Mouse (Mus musculus) heart, embryonic 13.5 days (tissue): ENCODE data around the gene 4930453N24Rik. TPM values are rescaled to one million over a fixed set of nuclear protein-coding genes. Genes with fewer than 3 reads are reported as not detected.

ENCODE experiments used
- ATAC-seq: fragments of 200-750 bp; cut with Nextera tagmentation; 2 replicates; pipeline ENCODE4 v1.8.0; 2017; ENCODE audit warnings: moderate TSS enrichment; ENCODE audit not compliant: insufficient number of reproducible peaks, low FRiP score, low TSS enrichment; ENCODE audit errors: extremely low read depth
- H3K27ac ChIP-seq: fragments of 300-500 bp; sonication (generic); replicated peaks from 2 replicates; pipeline ENCODE4 v1.5.1; 2015; ENCODE audit warnings: moderate library complexity, mild to moderate bottlenecking, inconsistent platforms
- H3K27me3 ChIP-seq: fragments of 300-500 bp; sonication (generic); replicated peaks from 2 replicates; pipeline ENCODE4 v1.6.1; 2015; ENCODE audit warnings: mild to moderate bottlenecking, inconsistent platforms
- H3K36me3 ChIP-seq: fragments of 300-500 bp; sonication (generic); 2 replicates; pipeline ENCODE4 v1.6.1; 2015; ENCODE audit warnings: mild to moderate bottlenecking, inconsistent platforms
- H3K4me1 ChIP-seq: fragments of 300-500 bp; sonication (generic); 2 replicates; pipeline ENCODE4 v1.6.1; 2015; ENCODE audit warnings: inconsistent platforms
- H3K4me2 ChIP-seq: fragments of 300-500 bp; sonication (generic); 2 replicates; pipeline ENCODE4 v1.6.1; 2015; ENCODE audit warnings: inconsistent platforms, mild to moderate bottlenecking, moderate library complexity
- H3K4me3 ChIP-seq: fragments of 300-500 bp; sonication (generic); 2 replicates; pipeline ENCODE4 v1.5.1; 2015; ENCODE audit warnings: moderate library complexity, mild to moderate bottlenecking, inconsistent platforms
- H3K9ac ChIP-seq: fragments of 300-500 bp; sonication (generic); 2 replicates; pipeline ENCODE4 v1.6.1; 2015; ENCODE audit warnings: inconsistent platforms, mild to moderate bottlenecking, moderate library complexity
- H3K9me3 ChIP-seq: fragments of 300-500 bp; sonication (generic); 2 replicates; pipeline ENCODE4 v1.6.1; 2016; ENCODE audit warnings: inconsistent platforms
- WGBS: fragments of 180-500 bp; shearing (Covaris S2); methylation state at CpG from one replicate; pipeline ENCODE4 v1.1.7; 2015; ENCODE audit warnings: mixed read lengths; 5-methylcytosine and 5-hydroxymethylcytosine counted together
- polyA plus RNA-seq: library from polyadenylated mRNA; unstranded; fragments of >200 nt; fragmentation: Nextera tagmentation; extraction: Ambion mirVana; gene quantifications from 2 replicates; pipeline ENCODE4 v1.2.1, GENCODE M21; 2015

Gene 4930453N24Rik
- polyA plus RNA-seq, 1 experiment from 2014 or later = 12.9 TPM

DNA sequence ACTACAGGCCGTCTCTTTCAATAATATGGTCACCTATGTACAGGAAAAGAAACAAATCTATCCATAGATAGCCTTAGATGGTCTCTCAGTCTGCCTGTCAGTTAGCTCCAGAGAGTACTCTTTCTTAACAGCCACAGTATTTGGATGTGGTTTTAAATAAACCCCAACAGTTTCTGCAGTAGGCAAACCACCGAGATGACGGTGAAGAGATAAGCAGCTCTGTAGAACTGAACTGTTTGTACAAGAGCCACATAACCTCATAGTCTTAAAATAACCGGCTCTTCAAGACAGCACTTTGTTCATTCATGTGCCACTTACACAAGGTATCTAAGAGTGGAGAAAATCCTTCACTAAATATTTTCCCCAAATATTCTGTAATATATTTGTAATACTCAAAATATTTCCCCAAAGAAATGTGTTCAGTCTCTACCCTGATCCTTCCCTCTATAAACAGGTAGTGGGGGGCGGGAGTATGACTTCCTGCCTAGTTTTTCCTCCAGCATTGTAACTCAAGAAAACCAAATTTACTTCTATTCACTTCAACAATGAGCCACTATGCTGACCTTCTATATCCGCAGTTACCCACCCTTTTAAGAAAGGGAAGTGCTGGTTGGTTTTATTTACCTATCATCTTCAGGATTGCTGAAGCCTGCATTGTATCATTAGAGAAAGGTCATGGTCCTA, 12.3 kb downstream of the 4930453N24Rik start:
- Histone ChIP-seq H3K4me2 (peak overlapping the region; percentile 6; the same call in 1 of the 2 replicates), H3K36me3 (peaks cover 25% of the 10 kb centered on the region), H3K27ac (peak overlapping the region; percentile 68)

DNA sequence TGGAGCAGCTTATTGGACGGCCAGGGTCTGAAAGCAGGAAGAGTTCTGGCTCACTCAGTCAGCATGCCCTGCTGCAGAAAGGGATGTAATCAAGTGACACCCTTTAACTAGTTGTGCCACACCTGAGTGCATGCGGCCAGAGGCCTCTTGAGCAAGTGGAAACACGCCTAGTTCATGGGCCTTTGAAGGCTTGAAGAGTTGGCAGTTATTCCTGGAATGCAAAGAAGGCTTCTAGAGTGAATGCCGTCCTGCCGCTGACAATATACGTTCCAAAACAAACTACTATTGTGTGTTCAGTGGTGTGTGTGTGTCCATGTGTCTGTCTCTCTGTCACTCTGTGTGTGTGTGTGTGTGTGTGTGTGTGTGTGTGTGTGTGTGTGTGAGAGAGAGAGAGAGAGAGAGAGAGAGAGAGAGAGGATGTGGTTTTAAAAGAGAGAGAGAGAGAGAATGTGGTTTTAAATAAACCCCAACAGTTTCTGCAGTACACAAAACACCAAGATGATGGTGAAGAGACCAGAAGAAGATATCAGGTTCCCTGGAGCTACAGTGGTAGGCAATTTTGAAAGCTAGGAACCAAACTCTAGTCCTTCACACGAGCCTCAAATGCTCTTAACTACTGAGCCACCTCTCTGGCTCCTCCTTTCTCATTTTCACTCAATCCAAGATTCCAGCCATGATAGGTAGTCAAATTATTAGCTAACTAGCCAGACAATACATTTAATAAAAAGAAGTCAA, 13.1 kb downstream of the 4930453N24Rik start:
- peak overlapping the region; percentile 6; the same call in 1 of the 2 replicates for H3K4me2 ChIP-seq
- H3K36me3 ChIP-seq = peaks cover 16% of the 10 kb centered on the region
- H3K27ac ChIP-seq = peak overlapping the region; percentile 68
- no peak for ATAC-seq
- no peak overlapping the region for H3K4me3 ChIP-seq
- H3K9me3 ChIP-seq = peaks cover 1% of the 10 kb centered on the region; the same call in 1 of the 2 replicates
- peaks cover 18% of the 10 kb centered on the region for H3K4me1 ChIP-seq
- H3K27me3 ChIP-seq = no peaks in the 10 kb centered on the region
- WGBS = 67% methylated on average over 7 of the region's 7 CpGs
- no peak overlapping the region for H3K9ac ChIP-seq

More for the DNA sequence above, 12.3 kb downstream of the 4930453N24Rik start:
- no peak overlapping the region for H3K9ac ChIP-seq
- no peak for ATAC-seq
- H3K4me3 ChIP-seq = no peak overlapping the region
- peaks cover 10% of the 10 kb centered on the region for H3K9me3 ChIP-seq
- H3K4me1 ChIP-seq = peaks cover 18% of the 10 kb centered on the region
- WGBS = 39% methylated on average over 6 of the region's 6 CpGs
- H3K27me3 ChIP-seq = no peaks in the 10 kb centered on the region

DNA sequence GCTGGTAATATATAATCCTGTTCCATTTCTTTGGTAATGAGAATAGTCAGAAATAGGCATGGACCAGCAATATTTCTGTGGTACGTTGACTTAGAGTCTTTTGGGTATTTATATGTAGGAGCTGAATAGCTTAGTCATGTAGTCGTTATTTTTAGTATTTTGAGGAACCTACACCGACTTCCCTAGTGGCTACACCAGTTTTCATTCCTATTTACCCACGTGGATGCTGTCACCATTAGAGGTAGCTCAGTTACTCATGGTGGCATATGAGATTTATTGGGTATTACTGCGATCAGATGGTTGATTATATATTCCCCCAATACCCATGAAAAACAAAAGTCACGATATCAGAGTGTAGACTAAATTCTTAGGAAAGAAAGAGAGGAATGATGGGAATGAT, 14.6 kb downstream of the 4930453N24Rik start:
- H3K27me3 ChIP-seq = no peaks in the 10 kb centered on the region
- ATAC-seq = no peak
- H3K36me3 ChIP-seq = peaks cover 7% of the 10 kb centered on the region; the same call in 1 of the 2 replicates
- H3K4me2 ChIP-seq = no peak overlapping the region
- H3K4me3 ChIP-seq = no peak overlapping the region
- H3K27ac ChIP-seq = no peak overlapping the region
- H3K9me3 ChIP-seq = no peaks in the 10 kb centered on the region
- peaks cover 18% of the 10 kb centered on the region for H3K4me1 ChIP-seq
- 72% methylated on average over 6 of the region's 6 CpGs for WGBS
- H3K9ac ChIP-seq = no peak overlapping the region

DNA sequence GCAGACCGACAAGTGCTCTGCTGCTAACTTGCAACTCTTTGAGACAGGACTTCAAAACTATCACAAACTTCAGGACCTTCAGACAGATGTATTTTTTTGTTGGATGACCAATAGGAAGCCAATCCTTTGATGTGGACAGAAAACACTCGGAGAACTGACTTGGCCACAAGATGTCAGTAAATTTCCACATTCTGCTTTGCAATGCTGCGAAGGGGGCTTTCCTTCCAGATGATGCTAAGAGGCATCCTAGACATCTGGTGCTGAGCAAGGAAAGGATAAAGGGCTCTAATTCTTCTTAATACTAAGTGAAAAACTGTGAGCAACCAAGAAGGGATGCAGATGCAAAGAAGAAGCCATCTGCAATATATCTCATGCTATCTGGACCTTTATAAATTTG, 16.2 kb downstream of the 4930453N24Rik start:
- ATAC-seq = no peak
- 35% methylated on average over 3 of the region's 3 CpGs for WGBS

DNA sequence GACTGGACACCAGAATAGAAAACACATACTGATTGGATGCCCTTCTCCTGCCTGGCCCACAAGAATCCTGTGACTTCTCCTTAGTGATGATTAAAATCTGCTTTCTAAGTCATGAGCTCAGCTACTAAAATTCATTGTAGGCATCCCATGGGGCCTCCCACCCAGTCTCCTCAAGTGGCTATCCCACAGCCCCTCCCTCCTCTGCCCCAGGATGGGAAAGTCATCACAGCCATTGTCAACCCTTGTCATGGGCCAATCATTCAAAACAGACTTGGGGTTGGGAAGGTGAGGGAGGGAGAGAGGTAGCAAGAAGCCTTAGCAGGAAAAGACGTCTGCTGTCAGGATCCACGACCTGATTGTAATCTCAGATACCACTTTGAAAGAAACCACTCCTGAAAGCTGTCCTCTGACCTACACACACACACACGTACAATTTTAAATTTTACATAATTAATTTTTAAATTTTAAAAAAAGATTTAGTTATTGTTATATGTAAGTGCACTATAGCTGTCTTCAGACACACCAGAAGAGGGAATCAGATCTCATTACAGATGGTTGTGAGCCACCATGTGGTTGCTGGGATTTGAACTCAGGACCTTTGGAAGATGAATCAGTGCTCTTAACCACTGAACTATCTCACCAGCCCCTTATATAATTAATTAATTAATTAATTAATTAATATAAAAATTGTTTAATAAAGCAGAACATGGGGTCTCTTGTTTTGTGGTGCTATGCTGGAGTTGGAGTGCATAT, 16.8 kb downstream of the 4930453N24Rik start:
- no peak overlapping the region for H3K9ac ChIP-seq
- no peak overlapping the region for H3K4me3 ChIP-seq
- WGBS = 48% methylated on average over 3 of the region's 3 CpGs
- H3K4me1 ChIP-seq = peaks cover 12% of the 10 kb centered on the region
- no peaks in the 10 kb centered on the region for H3K36me3 ChIP-seq
- H3K27ac ChIP-seq = no peak overlapping the region
- no peak for ATAC-seq
- no peaks in the 10 kb centered on the region for H3K27me3 ChIP-seq
- no peaks in the 10 kb centered on the region for H3K9me3 ChIP-seq
- H3K4me2 ChIP-seq = no peak overlapping the region

More for the DNA sequence above, 16.2 kb downstream of the 4930453N24Rik start:
- Histone ChIP-seq H3K9me3 (no peaks in the 10 kb centered on the region), H3K36me3 (no peaks in the 10 kb centered on the region), H3K9ac (no peak overlapping the region), H3K27ac (no peak overlapping the region), H3K4me3 (no peak overlapping the region), H3K27me3 (no peaks in the 10 kb centered on the region), H3K4me1 (peaks cover 16% of the 10 kb centered on the region), H3K4me2 (no peak overlapping the region)

DNA sequence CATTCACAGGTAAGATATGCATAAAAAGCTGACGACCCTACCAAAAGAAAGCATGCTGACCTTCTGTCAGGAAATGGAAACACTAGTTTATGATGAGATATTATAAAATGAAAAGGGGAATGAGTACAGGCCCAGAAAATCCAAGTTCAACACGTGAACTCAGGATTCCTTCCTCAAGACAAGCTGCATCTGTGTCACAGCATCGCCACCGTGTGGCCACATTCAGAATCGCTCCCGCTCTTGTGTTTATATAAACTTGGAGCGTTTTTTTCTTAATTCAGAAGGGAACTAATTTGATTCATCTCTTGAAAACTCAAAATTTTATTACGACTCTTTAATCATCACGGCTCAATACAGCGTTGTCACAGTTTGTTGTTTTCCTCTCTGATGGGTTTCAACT, 22.7 kb downstream of the 4930453N24Rik start:
- Histone ChIP-seq H3K9me3 (no peaks in the 10 kb centered on the region), H3K4me1 (no peaks in the 10 kb centered on the region), H3K27ac (no peak overlapping the region), H3K4me3 (no peak overlapping the region), H3K36me3 (no peaks in the 10 kb centered on the region), H3K27me3 (no peaks in the 10 kb centered on the region), H3K9ac (no peak overlapping the region), H3K4me2 (no peak overlapping the region)
- WGBS = 10% methylated on average over 10 of the region's 10 CpGs
- no peak for ATAC-seq

DNA sequence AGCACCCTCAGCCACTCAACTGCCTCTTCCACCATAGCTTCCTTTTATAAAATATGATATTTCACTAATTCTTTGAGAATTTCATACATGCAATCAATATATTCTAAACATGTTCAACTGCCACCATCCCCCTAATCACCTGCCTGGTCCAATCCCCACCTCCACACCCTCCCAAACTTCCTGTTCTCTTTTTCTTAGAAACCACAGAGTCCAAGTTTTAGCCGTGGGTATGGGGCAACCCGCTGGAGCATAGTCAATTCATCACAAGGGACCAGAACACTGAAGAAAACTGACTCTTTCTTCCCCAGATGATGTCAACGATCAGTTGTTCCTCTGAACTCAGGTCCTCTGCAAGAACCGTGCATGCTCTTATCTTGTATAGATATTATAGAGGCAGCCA, 25.9 kb downstream of the 4930453N24Rik start:
- Histone ChIP-seq H3K9me3 (no peaks in the 10 kb centered on the region), H3K4me1 (no peaks in the 10 kb centered on the region), H3K27ac (no peak overlapping the region), H3K4me3 (no peak overlapping the region), H3K27me3 (no peaks in the 10 kb centered on the region), H3K4me2 (no peak overlapping the region), H3K36me3 (no peaks in the 10 kb centered on the region), H3K9ac (no peak overlapping the region)
- WGBS = 66% methylated on average over 4 of the region's 4 CpGs
- ATAC-seq = no peak

DNA sequence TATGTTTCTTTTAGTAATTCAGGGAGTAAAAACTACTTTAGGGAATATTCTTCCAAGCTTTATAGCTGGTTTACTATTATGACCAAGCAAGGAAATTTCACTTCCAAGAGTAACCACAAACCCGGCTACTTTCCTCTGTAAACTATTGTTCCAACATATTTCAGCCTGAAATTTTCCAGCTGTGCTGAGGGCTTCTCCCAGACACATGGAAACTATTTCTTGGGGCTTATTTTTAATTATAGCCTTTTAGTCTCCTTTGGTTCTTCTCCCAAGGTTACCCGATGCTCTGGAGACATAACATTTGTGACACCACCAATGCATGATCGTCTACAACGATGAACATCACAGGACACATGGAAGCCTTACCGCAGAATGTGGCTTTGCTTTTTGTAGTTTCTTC, 33.7 kb downstream of the 4930453N24Rik start:
- Histone ChIP-seq H3K9ac (no peak overlapping the region), H3K36me3 (no peaks in the 10 kb centered on the region), H3K27me3 (no peaks in the 10 kb centered on the region), H3K4me1 (no peaks in the 10 kb centered on the region), H3K27ac (no peak overlapping the region), H3K4me2 (no peak overlapping the region), H3K4me3 (no peak overlapping the region), H3K9me3 (no peaks in the 10 kb centered on the region)
- ATAC-seq = no peak
- 77% methylated on average over 5 of the region's 5 CpGs for WGBS

DNA sequence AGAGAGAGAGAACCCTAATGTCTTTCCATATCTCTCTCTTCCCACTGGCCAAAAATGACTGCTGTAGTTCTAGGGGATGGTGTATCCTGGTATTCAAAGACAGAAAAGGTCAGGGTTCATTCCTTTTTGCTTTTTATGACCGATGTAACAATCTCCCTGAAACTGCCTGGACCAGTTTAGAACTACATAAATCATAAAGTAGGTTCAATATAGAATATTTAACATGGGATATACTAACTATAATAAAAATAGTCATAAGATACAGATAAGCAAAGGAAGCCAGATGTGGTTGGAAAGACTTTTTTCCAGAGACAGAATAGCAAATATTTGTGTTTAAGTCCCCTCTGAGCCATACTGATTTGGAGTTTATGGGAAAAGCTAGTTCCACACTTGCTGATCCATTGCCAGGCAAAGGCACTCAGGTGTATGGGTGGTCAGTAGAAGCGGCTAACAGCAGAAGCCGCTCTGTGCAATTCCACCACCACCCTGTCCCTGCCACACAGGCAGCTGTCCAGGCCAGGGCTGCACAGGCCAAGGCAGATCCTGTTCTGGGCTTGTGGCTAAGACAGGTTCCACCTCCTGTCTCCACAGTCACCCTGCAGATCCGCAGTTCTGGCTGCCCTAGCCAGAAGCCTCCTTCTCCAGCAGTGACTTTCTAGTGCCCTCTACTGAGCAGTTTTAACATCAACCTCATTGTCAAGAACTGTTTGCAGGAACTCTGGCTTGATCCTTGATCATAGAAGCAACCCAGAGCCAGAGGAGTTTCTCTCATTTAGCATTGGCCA, 47.5 kb downstream of the 4930453N24Rik start:
- Histone ChIP-seq H3K27ac (no peak overlapping the region), H3K4me1 (peaks cover 3% of the 10 kb centered on the region; the same call in 1 of the 2 replicates), H3K4me3 (no peak overlapping the region), H3K27me3 (no peaks in the 10 kb centered on the region), H3K9ac (no peak overlapping the region), H3K4me2 (no peak overlapping the region), H3K36me3 (no peaks in the 10 kb centered on the region), H3K9me3 (no peaks in the 10 kb centered on the region)
- WGBS = 44% methylated on average over 4 of the region's 4 CpGs
- peak; percentile 46; the same call in 1 of the 2 replicates for ATAC-seq

DNA sequence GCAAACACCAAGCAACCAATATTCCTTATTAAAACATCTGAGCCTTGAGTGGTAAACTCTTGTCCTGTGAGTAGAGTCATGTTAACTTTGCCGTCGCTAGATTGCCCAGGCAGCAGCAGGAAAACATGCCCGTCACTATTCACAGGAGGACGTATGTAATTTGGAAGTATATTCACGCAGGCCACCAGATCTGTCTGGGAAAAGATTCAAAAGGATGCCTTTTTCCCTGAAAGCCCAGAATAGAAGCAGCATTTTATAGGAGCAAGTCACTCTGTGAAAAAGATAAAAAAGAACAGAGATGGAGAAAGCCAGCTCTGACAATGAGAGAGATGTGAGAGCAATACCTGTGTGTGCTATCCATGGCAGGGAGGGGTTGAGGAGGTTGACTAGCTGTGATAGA, 49.4 kb downstream of the 4930453N24Rik start:
- 72% methylated on average over 5 of the region's 5 CpGs for WGBS
- no peaks in the 10 kb centered on the region for H3K36me3 ChIP-seq
- no peak overlapping the region for H3K4me3 ChIP-seq
- H3K9ac ChIP-seq = no peak overlapping the region
- H3K4me2 ChIP-seq = no peak overlapping the region
- H3K27ac ChIP-seq = no peak overlapping the region
- ATAC-seq = no peak
- peaks cover 3% of the 10 kb centered on the region; the same call in 1 of the 2 replicates for H3K4me1 ChIP-seq
- H3K9me3 ChIP-seq = no peaks in the 10 kb centered on the region
- no peaks in the 10 kb centered on the region for H3K27me3 ChIP-seq

DNA sequence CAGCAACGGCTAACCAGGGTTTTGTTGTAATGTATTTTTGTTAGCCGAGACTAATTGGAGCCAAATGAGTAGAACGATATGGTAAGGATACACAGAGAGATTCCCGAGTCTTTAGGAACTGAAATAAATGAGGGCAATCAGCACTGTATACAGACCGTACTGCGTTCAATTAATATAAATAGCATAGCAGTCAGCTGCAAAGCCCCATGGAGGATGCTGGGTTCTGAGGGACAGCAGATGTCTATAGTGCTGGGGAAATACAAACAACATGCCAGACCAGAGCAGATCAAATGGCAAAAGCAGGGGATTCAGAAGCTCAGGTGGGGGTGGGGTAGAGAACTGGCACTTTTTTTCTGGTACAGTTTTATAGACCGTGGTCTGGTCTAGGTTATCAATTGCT, 51.9 kb downstream of the 4930453N24Rik start:
- no peaks in the 10 kb centered on the region for H3K9me3 ChIP-seq
- WGBS = 73% methylated on average over 7 of the region's 7 CpGs
- no peak for ATAC-seq
- H3K27ac ChIP-seq = no peak overlapping the region
- H3K36me3 ChIP-seq = no peaks in the 10 kb centered on the region
- peaks cover 3% of the 10 kb centered on the region; the same call in 1 of the 2 replicates for H3K4me1 ChIP-seq
- no peak overlapping the region for H3K4me3 ChIP-seq
- H3K4me2 ChIP-seq = no peak overlapping the region
- H3K9ac ChIP-seq = no peak overlapping the region
- H3K27me3 ChIP-seq = no peaks in the 10 kb centered on the region
